Mouse (Mus musculus): ENCODE results near the gene 1700011L22Rik.

Gene 1700011L22Rik

GRCm38 (mm10) chr8:79239996-79240395 is 8.4 kb downstream of the 1700011L22Rik start:
- in situ Hi-C loops (cut with MboI, MseI): loop anchor here in 1 of 2 experiments (10.0 kb wide), 1 partner anchor 1005 kb away; no protein-coding TSS in a partner anchor

DNA sequence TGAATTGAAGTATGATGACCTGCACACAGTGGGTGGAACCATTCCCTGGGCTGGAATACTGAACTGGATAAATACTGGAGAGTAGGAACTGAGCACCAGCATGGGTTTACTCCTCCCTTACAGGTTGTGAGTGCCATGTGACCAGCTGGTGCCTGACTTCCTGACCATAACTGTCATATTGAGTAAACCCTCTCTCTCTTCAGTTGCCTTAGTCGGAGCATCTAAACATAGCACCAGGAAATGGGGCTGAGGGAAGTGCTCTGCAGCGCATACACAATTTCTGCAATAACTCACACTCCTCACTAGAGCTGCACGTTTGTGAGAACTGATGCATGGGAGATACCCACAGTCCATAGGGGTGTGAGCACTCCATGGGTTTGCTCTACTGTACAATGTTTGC is 9.1 kb downstream of the 1700011L22Rik start:
- in situ Hi-C loops (cut with MboI, MseI): no loop called here

DNA sequence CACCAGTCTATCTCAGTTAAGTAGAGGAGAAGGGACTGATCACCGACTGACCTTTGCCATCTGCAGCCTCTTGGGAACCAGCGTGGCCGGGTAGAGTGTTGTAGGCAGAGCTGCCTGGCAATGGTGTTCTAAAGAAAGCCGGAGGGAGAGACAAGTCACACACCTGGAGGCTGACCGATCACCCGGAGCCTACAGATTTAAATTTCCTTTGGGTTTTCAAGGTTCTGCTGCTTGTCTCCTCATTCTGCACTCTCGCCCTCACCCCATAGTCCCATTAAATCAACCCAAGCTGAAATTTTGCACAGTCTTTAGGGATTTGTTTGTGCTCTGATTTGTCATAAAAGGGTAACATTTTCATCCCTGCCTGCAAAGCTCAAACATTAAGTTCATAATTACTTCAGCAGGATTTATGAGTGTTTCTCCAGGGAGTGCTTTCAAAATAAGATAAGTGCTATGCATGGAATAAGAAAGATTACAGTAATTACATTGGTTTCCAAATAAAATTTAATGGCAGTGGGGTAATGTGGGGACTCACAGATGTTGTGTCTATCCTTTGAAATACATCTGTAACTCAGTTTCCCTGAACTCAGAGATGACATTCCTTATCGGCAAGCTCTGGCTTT is 19.0 kb downstream of the 1700011L22Rik start:
- in situ Hi-C loops (cut with MboI, MseI): no loop called here

DNA sequence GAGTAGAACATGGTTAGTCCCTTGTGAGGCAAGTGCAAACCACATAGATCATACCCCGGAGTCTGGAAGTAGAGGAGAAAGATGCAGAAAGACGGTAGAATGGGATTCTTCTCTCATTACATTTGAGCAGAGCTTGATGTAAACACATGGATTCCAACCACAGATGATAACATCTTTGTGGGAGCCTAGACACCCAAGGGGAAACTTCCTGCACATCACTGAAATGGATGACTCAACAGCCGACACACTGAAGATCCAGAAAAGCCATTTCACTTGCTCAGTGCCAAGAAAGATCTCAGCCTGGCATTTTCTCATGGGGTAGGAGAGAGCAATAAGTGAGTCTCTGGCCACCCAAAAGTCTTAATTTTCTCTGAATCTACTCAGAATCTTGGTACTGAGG is 20.5 kb downstream of the 1700011L22Rik start:
- in situ Hi-C loops (cut with MboI, MseI): no loop called here

DNA sequence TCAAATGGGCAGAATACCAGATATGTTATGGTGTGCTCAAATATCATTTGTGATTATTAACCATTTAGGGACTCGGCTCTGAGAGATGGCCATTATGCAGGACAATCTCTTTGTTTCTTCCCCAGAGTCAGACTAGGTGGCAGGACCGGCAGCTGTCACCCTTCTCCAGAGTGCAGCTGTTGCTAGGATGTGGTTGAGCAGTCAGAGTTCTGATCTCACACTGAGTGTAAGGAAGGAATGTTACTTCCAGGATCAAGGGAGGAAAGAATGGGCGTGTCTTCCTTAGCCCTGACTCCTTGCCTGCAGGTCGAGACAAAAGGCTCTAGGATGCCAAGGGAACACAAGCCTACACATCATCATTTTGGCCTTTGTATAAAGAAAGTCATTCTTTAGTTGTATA is 21.2 kb downstream of the 1700011L22Rik start:
- in situ Hi-C loops (cut with MboI, MseI): no loop called here

GRCm38 (mm10) chr8:79226046-79226445 is 22.3 kb downstream of the 1700011L22Rik start:
- in situ Hi-C loops (cut with MboI, MseI): no loop called here

DNA sequence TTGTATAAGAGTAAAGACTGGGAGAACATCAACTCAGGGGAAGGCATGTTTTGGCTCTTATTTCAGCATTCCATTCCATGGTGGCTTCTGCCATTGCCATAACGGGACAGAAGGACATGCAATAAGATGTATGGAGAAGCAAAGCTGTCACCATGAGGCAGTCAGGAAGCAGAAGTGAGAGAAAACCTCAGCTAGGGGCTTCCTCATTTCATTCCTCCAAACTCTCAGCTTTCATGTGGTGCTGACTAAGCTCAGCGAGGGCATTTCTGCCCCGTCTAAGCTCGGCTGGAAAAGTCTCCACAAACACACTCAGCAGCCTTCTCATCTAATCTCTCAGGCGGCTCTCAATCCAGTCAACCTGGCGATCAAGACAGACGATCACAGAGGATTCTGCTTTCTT is 22.8 kb downstream of the 1700011L22Rik start:
- in situ Hi-C loops (cut with MboI, MseI): no loop called here

GRCm38 (mm10) chr8:79224363-79224762 is 24.0 kb downstream of the 1700011L22Rik start:
- in situ Hi-C loops (cut with MboI, MseI): loop anchor here in 1 of 2 experiments (25.0 kb wide), 1 partner anchor 1162 kb away; no protein-coding TSS in a partner anchor

GRCm38 (mm10) chr8:79222752-79223141 is 25.6 kb downstream of the 1700011L22Rik start:
- in situ Hi-C loops (cut with MboI, MseI): loop anchor here in 1 of 2 experiments (25.0 kb wide), 1 partner anchor 1160 kb away; no protein-coding TSS in a partner anchor

DNA sequence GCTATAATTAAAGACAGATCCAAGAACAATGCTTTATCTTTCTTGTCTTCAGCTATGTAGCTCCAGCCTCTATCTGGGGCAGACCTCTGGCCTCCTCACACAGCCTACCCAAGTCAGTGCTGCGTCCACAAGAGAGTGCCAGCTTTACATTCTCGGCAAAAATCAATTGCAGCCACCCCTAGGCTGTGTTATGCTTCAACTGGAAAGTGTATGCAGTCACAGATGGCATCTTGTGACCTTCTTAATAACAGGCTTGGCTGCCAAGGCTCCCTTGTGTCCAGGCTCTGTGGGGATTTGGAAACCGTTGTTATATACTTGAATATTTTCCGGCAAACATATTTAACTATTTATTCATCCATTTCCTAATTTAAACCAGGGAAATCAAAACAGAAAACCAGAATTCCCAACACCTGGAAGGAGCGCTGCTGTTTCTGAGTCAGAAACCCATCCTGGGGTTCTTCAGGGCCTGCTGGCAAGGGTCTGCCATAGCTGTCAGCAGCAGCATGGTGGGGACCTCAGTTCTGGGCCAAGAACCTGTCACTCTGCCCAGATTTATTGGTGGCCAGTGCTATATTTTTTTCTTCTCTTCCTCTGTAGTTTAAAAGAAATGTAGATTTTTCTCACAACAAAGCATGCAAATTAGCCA is 26.1 kb downstream of the 1700011L22Rik start:
- in situ Hi-C loops (cut with MboI, MseI): loop anchor here in 1 of 2 experiments (25.0 kb wide), 1 partner anchor 1160 kb away; no protein-coding TSS in a partner anchor

- in situ Hi-C loops (cut with MboI, MseI): loop anchor here in 1 of 2 experiments (25.0 kb wide), 1 partner anchor 1149 kb away; no protein-coding TSS in a partner anchor
Observed at GRCm38 (mm10) chr8:79211630-79212029, 36.7 kb downstream of the 1700011L22Rik start.

- in situ Hi-C loops (cut with MboI, MseI): loop anchor here in 1 of 2 experiments (25.0 kb wide), 1 partner anchor 1147 kb away; no protein-coding TSS in a partner anchor
Observed at GRCm38 (mm10) chr8:79209641-79210358, 38.6 kb downstream of the 1700011L22Rik start.

- in situ Hi-C loops (cut with MboI, MseI): loop anchor here in 1 of 2 experiments (25.0 kb wide), 1 partner anchor 1147 kb away; no protein-coding TSS in a partner anchor
Observed at GRCm38 (mm10) chr8:79208691-79209640, 39.4 kb downstream of the 1700011L22Rik start.

GRCm38 (mm10) chr8:79208181-79208580 is 40.2 kb downstream of the 1700011L22Rik start:
- in situ Hi-C loops (cut with MboI, MseI): loop anchor here in 1 of 2 experiments (25.0 kb wide), 1 partner anchor 1146 kb away; no protein-coding TSS in a partner anchor

DNA sequence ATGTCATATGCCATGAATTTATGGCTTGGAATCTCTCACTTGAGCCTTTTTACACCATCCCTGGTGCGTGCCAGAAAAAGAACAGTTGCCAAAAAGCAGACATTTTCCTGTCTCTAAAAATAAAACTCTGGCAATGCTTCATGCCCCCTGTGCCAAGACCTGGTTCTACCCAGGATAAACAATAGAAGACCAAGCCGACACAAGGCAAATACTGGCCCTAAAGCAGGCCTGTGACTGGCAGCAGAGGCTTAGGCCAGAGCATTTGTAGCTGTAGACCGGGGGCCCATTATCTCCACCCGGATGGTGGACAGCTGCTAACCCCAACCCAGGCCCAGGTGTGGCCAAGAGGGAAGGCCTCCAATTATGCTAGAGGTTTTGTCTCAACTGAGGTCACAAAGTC is 41.5 kb downstream of the 1700011L22Rik start:
- in situ Hi-C loops (cut with MboI, MseI): loop anchor here in 1 of 2 experiments (25.0 kb wide), 1 partner anchor 1145 kb away; no protein-coding TSS in a partner anchor

DNA sequence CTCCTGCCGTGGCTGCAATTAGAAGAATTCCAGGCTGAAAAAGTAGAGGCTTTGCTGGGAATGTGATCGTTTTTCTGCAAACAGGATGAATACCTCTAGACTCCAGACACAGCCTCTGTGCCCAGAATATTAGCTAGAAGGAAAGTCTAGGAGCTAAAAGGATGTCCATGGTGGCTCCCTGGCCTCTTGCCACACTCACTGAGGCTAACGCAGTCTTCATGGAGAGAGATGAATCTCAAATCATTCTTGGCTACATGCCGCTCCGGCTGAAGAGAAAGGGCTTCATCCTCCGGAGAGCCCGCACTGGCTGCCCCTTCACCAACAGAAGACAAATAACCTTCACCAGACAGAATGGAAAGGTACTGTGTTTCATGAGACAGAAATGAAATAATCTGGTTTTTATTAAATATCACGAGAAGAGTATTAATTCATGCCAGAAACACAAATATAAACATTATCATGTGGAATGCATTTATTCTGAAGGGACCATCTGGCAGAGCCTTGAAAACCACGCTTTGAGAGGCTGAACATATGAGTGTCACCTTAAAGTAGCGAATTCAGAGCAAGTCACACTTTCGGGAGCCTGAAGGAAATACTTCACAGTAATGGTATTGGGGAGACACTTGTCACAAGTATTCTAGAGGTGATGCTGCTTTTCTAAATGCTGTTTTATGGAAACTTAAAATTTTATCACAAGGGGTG is 46.8 kb downstream of the 1700011L22Rik start:
- in situ Hi-C loops (cut with MboI, MseI): loop anchor here in 1 of 2 experiments (25.0 kb wide), 1 partner anchor 1139 kb away; no protein-coding TSS in a partner anchor

GRCm38 (mm10) chr8:79198675-79199074 is 49.7 kb downstream of the 1700011L22Rik start:
- in situ Hi-C loops (cut with MboI, MseI): no loop called here

DNA sequence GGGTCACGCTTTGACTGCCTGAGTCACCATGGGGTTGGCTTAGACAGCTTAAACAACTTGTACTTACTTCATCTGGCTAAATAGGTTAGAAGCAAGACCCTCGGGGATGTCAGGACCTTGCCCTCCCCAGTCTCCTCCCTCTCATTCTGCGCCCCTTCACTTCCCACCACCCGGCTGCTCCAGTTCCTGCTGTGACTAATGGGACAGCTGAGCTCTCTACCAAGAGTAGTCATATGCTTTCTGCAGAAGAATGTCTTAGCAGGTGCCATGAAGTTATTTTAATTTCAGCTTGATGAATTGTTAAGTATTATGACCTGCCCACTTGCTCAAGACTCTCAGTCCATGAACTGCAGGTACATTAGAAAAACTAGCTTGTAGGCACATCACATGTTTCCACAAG is 51.9 kb downstream of the 1700011L22Rik start:
- in situ Hi-C loops (cut with MboI, MseI): no loop called here

- in situ Hi-C loops (cut with MboI, MseI): no loop called here
Observed at GRCm38 (mm10) chr8:79190071-79190470, 58.3 kb downstream of the 1700011L22Rik start.

DNA sequence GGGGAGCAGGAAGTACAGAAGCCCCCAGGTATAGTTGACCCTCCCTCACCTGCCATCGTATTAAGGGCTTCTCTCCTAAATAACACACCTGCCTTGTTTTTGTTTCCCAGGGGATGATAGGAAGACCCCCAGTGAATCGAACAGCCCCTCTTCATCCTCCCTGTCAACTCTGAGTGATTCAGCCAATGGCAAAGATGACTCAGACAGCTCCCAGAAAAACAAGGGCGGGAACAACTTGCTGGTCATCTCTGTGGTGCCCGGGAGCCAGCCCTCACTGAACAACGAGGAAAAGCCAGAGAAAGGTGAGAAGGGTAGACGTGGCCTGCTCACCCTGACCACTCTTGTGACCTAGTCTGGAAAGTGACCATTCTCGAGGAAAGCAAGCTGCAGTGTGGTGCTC is 62.9 kb downstream of the 1700011L22Rik start:
- in situ Hi-C loops (cut with MboI, MseI): no loop called here
